Mouse (Mus musculus): ENCODE results near the gene 4921507P07Rik. TPM values are rescaled to one million over a fixed set of nuclear protein-coding genes. Genes with fewer than 3 reads are reported as not detected.
"Not testable (repeated sequence)": the region's sequence is repeated elsewhere in the genome, so short reads cannot be mapped to it uniquely, and the experiment has no call there.

Gene 4921507P07Rik
- polyA plus RNA-seq, 1 experiment from 2014 or later = 0.32 TPM

DNA sequence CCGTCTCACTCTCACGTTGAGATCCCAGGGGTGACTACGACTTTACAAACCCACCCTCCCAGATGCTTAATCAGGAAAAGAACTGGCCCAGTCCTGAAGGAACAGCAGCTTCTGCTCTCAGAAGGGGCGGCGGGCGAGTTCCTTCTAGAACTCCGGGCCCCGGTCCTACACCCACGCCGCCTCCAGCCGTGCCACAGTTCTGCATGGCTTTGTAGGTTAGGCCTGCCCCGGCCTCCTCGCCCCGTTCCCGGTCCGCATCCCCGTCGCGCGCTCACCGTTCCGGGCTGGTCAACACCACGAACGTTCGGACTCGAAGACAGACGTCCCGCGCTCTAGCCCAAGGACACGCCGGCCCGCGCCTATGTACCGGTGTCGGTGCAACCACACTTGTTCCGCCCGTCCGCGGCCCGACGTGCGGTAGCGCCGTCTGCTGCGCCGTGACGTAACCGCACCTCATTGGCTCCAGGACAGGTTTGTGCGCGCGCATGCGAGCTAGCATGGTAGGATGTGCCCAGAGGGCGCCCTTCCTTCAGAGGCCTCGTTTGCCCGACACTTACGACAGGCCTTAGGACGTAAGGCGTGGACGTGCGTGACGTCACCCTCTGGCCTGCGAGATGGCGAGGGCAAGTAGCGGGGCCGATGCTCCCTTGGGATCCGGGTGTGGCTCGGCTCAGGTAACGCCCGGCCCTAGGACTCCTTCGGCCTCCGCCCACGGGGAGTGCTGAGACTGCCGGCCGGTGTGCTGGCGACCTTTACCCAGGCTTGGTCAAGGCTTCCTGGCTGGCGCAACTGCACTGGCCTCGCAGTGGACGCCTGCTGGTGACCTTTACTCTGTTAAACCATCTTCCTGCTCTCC lies 30.1 kb downstream of the 4921507P07Rik start, which contains the start of gene Cycs:
TSS of gene Cycs (minus strand) at position 398 of the 856 bp plus-strand sequence.
- H3K4me1 ChIP-seq (ENCODE audit: control insufficient read depth, low read depth, low read length) = peaks cover 5% of the 10 kb centered on the region; the same call in 1 of the 2 replicates
- WGBS (ENCODE audit: insufficient replicate concordance) = under 1% methylated on average over 78 of the region's 78 CpGs
- no peaks in the 10 kb centered on the region for H3K27me3 ChIP-seq (ENCODE audit: control insufficient read depth, insufficient read depth, low read depth, low read length)
- peak; percentile 95 for ATAC-seq (ENCODE audit: low read depth)
- peak within 1 kb of the TSS; percentile 93 for H3K4me2 ChIP-seq (ENCODE audit: low read depth, low read length)
- H3K9me3 ChIP-seq (replicated peaks; ENCODE audit: control insufficient read depth, low read length) = no peaks in the 10 kb centered on the region
- H3K36me3 ChIP-seq (ENCODE audit: control insufficient read depth, insufficient read depth) = no peaks in the 10 kb centered on the region; the same call in 1 of the 2 replicates
- H3K4me3 ChIP-seq (ENCODE audit: low read depth, low read length) = peak within 1 kb of the TSS; percentile 91
- H3K9ac ChIP-seq (ENCODE audit: low read depth, low read length) = peak within 1 kb of the TSS; percentile 89
- peak within 1 kb of the TSS; percentile 81 for H3K27ac ChIP-seq (ENCODE audit: low read length)

DNA sequence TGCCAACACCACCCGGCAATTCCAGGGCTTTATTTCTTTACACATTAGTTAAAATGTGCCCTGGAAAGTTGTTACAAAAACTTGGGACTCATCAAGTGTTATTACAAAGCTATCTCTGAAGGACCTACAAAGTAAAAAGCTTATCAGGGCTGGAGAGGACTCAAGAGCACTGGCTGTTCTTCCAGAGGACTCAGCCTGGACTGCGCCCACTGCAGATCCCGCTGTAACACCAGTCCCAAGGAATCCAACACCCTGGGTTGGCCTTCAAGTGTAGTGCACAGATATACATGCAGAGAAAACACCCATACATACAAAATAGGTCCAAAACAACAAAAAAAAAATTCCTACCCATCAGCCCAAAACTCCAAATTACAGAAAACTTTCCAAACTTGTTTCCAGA lies 32.8 kb downstream of the 4921507P07Rik start:
- no peak for ATAC-seq (ENCODE audit: low read depth)
- H3K4me1 ChIP-seq (ENCODE audit: control insufficient read depth, low read depth, low read length) = peaks cover 5% of the 10 kb centered on the region; the same call in 1 of the 2 replicates
- no peaks in the 10 kb centered on the region for H3K27me3 ChIP-seq (ENCODE audit: control insufficient read depth, insufficient read depth, low read depth, low read length)
- WGBS (ENCODE audit: insufficient replicate concordance) = 92% methylated on average over 3 of the region's 3 CpGs
- no peak overlapping the region for H3K4me3 ChIP-seq (ENCODE audit: low read depth, low read length)
- H3K36me3 ChIP-seq (ENCODE audit: control insufficient read depth, insufficient read depth) = no peaks in the 10 kb centered on the region; the same call in 1 of the 2 replicates
- H3K9ac ChIP-seq (ENCODE audit: low read depth, low read length) = no peak overlapping the region
- no peaks in the 10 kb centered on the region for H3K9me3 ChIP-seq (replicated peaks; ENCODE audit: control insufficient read depth, low read length)
- no peak overlapping the region for H3K27ac ChIP-seq (ENCODE audit: low read length)
- H3K4me2 ChIP-seq (ENCODE audit: low read depth, low read length) = no peak overlapping the region

DNA sequence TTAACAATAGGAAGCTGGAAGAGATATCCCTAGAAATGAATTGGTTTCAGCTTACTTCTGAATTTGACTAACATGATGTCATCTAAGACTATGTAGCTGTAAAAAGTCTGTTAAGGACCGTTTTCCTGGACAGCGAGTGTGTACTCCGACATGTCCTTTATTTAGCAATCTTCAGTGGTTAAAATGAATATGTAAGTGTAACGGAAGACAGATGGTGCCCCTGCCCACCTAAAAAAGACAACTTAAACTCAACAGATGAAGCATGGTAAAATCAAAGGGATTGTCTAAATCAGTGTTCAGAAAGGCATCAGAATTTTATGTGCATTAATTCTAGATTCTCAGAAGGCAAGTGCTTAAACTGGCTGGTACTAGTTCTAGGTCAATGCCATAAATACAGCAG lies 34.0 kb downstream of the 4921507P07Rik start:
- no peak overlapping the region for H3K27ac ChIP-seq (ENCODE audit: low read length)
- no peaks in the 10 kb centered on the region for H3K9me3 ChIP-seq (replicated peaks; ENCODE audit: control insufficient read depth, low read length)
- H3K4me3 ChIP-seq (ENCODE audit: low read depth, low read length) = no peak overlapping the region
- peaks cover 5% of the 10 kb centered on the region; the same call in 1 of the 2 replicates for H3K4me1 ChIP-seq (ENCODE audit: control insufficient read depth, low read depth, low read length)
- no peak overlapping the region for H3K9ac ChIP-seq (ENCODE audit: low read depth, low read length)
- no peaks in the 10 kb centered on the region for H3K27me3 ChIP-seq (ENCODE audit: control insufficient read depth, insufficient read depth, low read depth, low read length)
- no peaks in the 10 kb centered on the region; the same call in 1 of the 2 replicates for H3K36me3 ChIP-seq (ENCODE audit: control insufficient read depth, insufficient read depth)
- WGBS (ENCODE audit: insufficient replicate concordance) = 84% methylated on average over 4 of the region's 4 CpGs
- H3K4me2 ChIP-seq (ENCODE audit: low read depth, low read length) = no peak overlapping the region
- ATAC-seq (ENCODE audit: low read depth) = no peak

DNA sequence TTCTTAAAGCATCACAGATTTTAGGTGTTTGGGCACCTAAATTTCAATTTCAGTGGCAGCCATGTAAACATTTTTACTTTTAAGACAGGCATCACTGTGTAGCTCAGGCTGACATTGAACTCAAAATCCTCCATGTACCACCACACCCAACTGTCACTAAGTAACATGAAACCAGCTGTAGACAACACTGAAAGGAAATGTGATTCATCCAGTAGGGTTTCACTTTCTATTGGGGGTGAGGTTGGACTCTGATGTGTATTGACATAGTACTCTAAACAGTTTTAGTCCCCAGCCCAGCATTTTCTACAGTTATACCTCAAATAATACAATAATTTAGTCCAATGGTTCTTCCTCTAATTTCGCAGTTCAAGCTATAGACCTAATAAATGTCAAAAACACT lies 35.7 kb downstream of the 4921507P07Rik start:
- Histone ChIP-seq H3K9ac (ENCODE audit: low read depth, low read length) (no peak overlapping the region), H3K27me3 (ENCODE audit: control insufficient read depth, insufficient read depth, low read depth, low read length) (no peaks in the 10 kb centered on the region), H3K4me3 (ENCODE audit: low read depth, low read length) (no peak overlapping the region), H3K9me3 (replicated peaks; ENCODE audit: control insufficient read depth, low read length) (no peaks in the 10 kb centered on the region), H3K36me3 (ENCODE audit: control insufficient read depth, insufficient read depth) (no peaks in the 10 kb centered on the region; the same call in 1 of the 2 replicates), H3K27ac (ENCODE audit: low read length) (no peak overlapping the region), H3K4me1 (ENCODE audit: control insufficient read depth, low read depth, low read length) (peaks cover 3% of the 10 kb centered on the region; the same call in 1 of the 2 replicates), H3K4me2 (ENCODE audit: low read depth, low read length) (no peak overlapping the region)
- ATAC-seq (ENCODE audit: low read depth) = no peak
- WGBS (ENCODE audit: insufficient replicate concordance) = 68% methylated on average over 1 of the region's 1 CpGs

DNA sequence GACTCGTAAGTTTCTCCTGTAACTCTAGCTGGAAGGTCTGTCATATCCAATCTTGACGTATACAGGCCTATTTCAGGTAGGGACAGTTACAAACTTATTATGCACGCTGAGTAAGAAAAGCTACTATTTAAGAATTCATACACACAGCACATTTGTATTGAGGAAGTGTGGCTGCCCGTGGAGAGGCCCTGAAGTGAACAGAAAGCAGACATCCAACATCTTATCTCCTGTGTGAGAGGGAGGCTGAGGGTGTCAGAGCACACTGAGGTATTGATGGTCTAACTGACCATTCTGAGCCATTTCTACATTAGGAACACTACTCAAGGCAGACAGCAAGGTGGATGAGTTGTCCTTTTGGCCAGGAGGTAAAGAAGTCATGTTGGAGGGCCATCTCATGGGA lies 37.6 kb downstream of the 4921507P07Rik start:
- Histone ChIP-seq H3K4me2 (ENCODE audit: low read depth, low read length) (no peak overlapping the region), H3K9ac (ENCODE audit: low read depth, low read length) (no peak overlapping the region), H3K9me3 (replicated peaks; ENCODE audit: control insufficient read depth, low read length) (no peaks in the 10 kb centered on the region), H3K36me3 (ENCODE audit: control insufficient read depth, insufficient read depth) (no peaks in the 10 kb centered on the region; the same call in 1 of the 2 replicates), H3K4me1 (ENCODE audit: control insufficient read depth, low read depth, low read length) (no peaks in the 10 kb centered on the region), H3K4me3 (ENCODE audit: low read depth, low read length) (no peak overlapping the region), H3K27ac (ENCODE audit: low read length) (no peak overlapping the region), H3K27me3 (ENCODE audit: control insufficient read depth, insufficient read depth, low read depth, low read length) (no peaks in the 10 kb centered on the region)
- no peak for ATAC-seq (ENCODE audit: low read depth)
- 32% methylated on average over 4 of the region's 4 CpGs for WGBS (ENCODE audit: insufficient replicate concordance)

DNA sequence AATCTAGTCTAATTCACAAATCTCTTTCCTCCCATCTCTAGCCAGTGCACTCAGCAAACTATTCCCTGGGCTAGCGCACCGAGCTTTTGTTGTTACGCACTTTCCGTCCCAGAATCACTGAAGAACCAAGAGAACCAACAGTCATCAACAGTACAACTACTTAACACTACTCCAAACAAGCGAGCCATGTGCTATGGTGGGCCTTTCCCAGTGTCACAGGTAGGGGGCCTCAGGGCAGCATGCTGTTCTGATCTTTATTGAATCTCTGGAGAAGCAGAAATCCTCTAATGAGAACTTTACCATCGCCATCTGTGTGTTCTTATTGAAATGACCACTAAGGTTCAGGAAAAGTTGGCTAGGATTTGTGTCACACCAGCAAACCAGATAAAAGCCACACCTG lies 38.9 kb downstream of the 4921507P07Rik start:
- Histone ChIP-seq H3K27ac (ENCODE audit: low read length) (no peak overlapping the region), H3K4me2 (ENCODE audit: low read depth, low read length) (no peak overlapping the region), H3K4me1 (ENCODE audit: control insufficient read depth, low read depth, low read length) (no peaks in the 10 kb centered on the region; the same call in 1 of the 2 replicates), H3K27me3 (ENCODE audit: control insufficient read depth, insufficient read depth, low read depth, low read length) (no peaks in the 10 kb centered on the region), H3K4me3 (ENCODE audit: low read depth, low read length) (no peak overlapping the region), H3K9me3 (replicated peaks; ENCODE audit: control insufficient read depth, low read length) (no peaks in the 10 kb centered on the region), H3K9ac (ENCODE audit: low read depth, low read length) (no peak overlapping the region), H3K36me3 (ENCODE audit: control insufficient read depth, insufficient read depth) (no peaks in the 10 kb centered on the region)
- no peak for ATAC-seq (ENCODE audit: low read depth)
- 80% methylated on average over 6 of the region's 6 CpGs for WGBS (ENCODE audit: insufficient replicate concordance)

DNA sequence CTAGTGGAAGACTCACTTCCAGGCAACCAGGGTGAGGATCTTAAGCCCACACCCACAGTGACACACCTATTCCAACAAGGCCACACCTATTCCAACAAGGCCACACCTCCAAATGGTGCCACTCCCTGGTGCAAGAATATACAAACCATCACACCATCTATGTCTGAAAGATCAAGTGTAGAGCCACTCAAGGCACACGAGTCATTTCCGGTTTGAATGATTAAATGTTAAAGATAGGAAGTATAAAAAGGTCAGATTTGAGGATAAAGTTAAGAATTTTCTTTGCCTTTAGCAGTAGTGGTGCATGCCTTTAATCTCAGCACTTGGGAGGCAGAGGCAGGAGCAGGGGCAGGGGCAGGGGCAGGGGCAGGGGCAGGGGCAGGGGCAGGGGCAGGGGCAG lies 42.2 kb downstream of the 4921507P07Rik start:
- ATAC-seq (ENCODE audit: low read depth); H3K27me3 ChIP-seq (ENCODE audit: control insufficient read depth, insufficient read depth, low read depth, low read length); H3K36me3 ChIP-seq (ENCODE audit: control insufficient read depth, insufficient read depth): not testable (repeated sequence)

DNA sequence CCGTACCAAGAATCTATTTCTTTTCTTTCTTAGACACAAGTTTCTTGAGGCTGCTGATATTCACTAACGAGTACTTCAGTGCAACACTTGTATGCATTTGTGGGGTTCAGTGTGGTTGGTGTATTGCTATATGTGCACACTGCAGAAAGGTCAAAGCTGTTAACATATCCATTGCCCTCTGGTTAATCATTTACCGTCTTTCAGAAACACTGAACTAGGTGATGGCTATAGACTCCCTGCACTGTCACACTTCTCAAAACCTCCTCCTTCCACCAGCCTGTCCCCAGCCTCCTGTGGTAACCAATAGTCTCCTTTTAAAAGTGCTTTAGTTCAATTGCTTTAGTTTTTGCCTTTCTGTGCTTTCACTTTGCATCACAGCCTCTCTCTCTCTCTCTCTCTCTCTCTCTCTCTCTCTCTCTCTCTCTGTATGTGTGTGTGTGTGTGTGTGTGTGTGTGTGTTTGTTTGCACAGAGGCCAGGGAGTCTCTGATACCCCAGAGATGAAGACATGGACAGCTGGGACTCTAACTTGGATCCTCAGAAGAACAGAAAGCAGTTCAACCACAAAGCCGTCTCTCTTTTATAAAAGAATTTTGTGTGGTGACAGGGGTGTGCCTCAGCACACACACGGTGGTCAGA lies 43.4 kb downstream of the 4921507P07Rik start:
- peak overlapping the region; percentile 12 for H3K4me2 ChIP-seq (ENCODE audit: low read depth, low read length)
- no peak overlapping the region for H3K4me3 ChIP-seq (ENCODE audit: low read depth, low read length)
- no peaks in the 10 kb centered on the region for H3K36me3 ChIP-seq (ENCODE audit: control insufficient read depth, insufficient read depth)
- ATAC-seq (ENCODE audit: low read depth) = peak; percentile 91
- H3K27me3 ChIP-seq (ENCODE audit: control insufficient read depth, insufficient read depth, low read depth, low read length) = no peaks in the 10 kb centered on the region
- no peaks in the 10 kb centered on the region; the same call in 1 of the 2 replicates for H3K4me1 ChIP-seq (ENCODE audit: control insufficient read depth, low read depth, low read length)
- H3K27ac ChIP-seq (ENCODE audit: low read length) = no peak overlapping the region
- WGBS (ENCODE audit: insufficient replicate concordance) = 60% methylated on average over 5 of the region's 5 CpGs
- H3K9ac ChIP-seq (ENCODE audit: low read depth, low read length) = no peak overlapping the region
- no peaks in the 10 kb centered on the region for H3K9me3 ChIP-seq (replicated peaks; ENCODE audit: control insufficient read depth, low read length)

More for the DNA sequence above, 42.2 kb downstream of the 4921507P07Rik start:
- H3K27ac ChIP-seq (ENCODE audit: low read length); H3K4me1 ChIP-seq (ENCODE audit: control insufficient read depth, low read depth, low read length); H3K9me3 ChIP-seq (replicated peaks; ENCODE audit: control insufficient read depth, low read length); H3K4me2 ChIP-seq (ENCODE audit: low read depth, low read length); H3K9ac ChIP-seq (ENCODE audit: low read depth, low read length); H3K4me3 ChIP-seq (ENCODE audit: low read depth, low read length): not testable (repeated sequence)
- 57% methylated on average over 2 of the region's 2 CpGs for WGBS (ENCODE audit: insufficient replicate concordance)

DNA sequence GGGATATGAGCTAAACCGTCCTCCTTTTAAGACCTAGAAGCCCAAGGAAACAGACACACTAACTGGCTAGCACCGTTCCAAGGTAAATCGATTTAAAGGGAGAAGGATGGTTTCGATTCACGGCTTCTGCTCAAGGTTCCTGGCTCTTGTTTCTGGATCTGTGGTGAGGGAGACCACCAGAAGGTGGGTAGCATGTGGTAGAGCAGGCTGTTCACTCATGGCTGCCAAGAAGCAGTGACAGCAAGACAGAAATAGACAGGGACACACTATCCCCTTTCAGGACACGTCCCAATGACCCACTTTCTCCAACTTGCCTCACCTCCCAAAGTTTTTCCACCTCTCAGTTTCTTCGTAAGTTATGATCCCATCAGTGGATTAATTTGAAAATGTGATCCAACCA lies 46.6 kb downstream of the 4921507P07Rik start:
- Histone ChIP-seq H3K36me3 (ENCODE audit: control insufficient read depth, insufficient read depth) (no peaks in the 10 kb centered on the region), H3K27me3 (ENCODE audit: control insufficient read depth, insufficient read depth, low read depth, low read length) (no peaks in the 10 kb centered on the region), H3K9ac (ENCODE audit: low read depth, low read length) (no peak overlapping the region), H3K27ac (ENCODE audit: low read length) (no peak overlapping the region), H3K9me3 (replicated peaks; ENCODE audit: control insufficient read depth, low read length) (no peaks in the 10 kb centered on the region), H3K4me1 (ENCODE audit: control insufficient read depth, low read depth, low read length) (no peaks in the 10 kb centered on the region; the same call in 1 of the 2 replicates), H3K4me3 (ENCODE audit: low read depth, low read length) (no peak overlapping the region), H3K4me2 (ENCODE audit: low read depth, low read length) (no peak overlapping the region)
- ATAC-seq (ENCODE audit: low read depth) = no peak
- WGBS (ENCODE audit: insufficient replicate concordance) = 64% methylated on average over 7 of the region's 7 CpGs
